Mouse (Mus musculus): ENCODE data around the gene Ftl1. TPM values are rescaled to one million over a fixed set of nuclear protein-coding genes. Genes with fewer than 3 reads are reported as not detected.
A peak's percentile ranks its signal among the peaks of the same experiment; 100 is the strongest.

Ftl1 gene
- total and polyA plus RNA-seq, 3 experiments, result 1,416 to 2,290 TPM; not detected in 1

DNA sequence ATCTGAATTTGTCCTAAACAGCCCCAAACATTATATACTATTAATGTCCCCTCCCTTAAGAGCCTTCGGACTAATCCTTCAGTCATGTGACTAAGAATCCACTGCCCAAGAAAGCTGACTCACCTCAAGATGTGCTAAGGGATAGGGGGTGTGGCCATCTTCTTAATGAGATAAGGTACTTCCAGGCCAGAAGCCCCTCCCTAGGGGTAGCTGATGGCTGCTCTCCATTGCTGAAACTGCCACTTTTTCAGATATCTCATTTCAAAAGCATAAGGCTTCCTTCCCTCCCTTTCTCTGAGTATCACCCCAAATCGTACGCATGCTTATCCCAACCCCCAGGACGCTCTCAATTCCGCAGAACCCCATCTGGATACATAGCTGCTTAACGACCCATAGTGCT lies 48.9 kb upstream of the Ftl1 start (continued):
- TF ChIP-seq KAT2A (conservative IDR thresholded peaks at IDR 0.05; ENCODE audit: low read depth, low read length), result 0 out of 2 replicates have a peak, but pooled peaks have one; percentile 30
- TF ChIP-seq UBTF (IDR thresholded peaks at IDR 0.05; ENCODE audit: borderline replicate concordance, insufficient read depth, low read depth, low read length), result no peak

DNA sequence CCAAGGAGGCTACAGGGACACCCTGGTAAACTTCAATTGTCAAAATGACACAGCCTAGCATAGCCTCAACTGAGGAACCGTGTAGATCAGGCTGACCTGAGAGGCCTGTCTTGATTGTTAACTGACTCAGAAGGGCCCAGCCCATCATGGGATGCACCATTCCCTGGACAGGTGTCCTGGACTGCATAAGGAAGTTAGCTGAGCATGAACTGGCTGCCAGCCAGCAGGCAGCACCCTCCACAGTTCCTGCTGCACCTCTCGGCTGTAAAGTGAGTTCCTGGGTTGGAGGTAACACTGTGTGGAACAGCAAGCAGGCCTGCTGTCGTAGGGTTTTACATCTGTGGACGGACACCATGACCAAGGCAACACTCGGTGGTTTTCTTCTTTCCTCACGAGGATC lies 47.9 kb upstream of the Ftl1 start:
- Histone ChIP-seq H3K27ac (ENCODE audit: control insufficient read depth, low read depth, low read length) (peak overlapping the region; percentile 95), H3K9me3 (replicated peaks; ENCODE audit: insufficient read depth, low read length) (no peaks in the 10 kb centered on the region), H3K9ac (ENCODE audit: control insufficient read depth, low read depth, low read length, poor library complexity, severe bottlenecking) (no peak overlapping the region; the same call in 1 of the 2 replicates), H3K79me2 (ENCODE audit: control insufficient read depth, insufficient read depth, low read length, poor library complexity) (peaks cover 26% of the 10 kb centered on the region), H3K4me3 (ENCODE audit: control insufficient read depth in 1 of 2, insufficient read depth in 1 of 2, low read depth in 2 of 2, low read length in 2 of 2) (no peak overlapping the region), H3K4me1 (ENCODE audit: control insufficient read depth in 1 of 2, insufficient read depth in 2 of 2, low read length in 2 of 2) (peaks cover 7 to 10% of the 10 kb centered on the region in 2 experiments), H3K27me3 (ENCODE audit: control insufficient read depth in 1 of 2, insufficient read depth in 2 of 2, low read length in 2 of 2) (no peaks in the 10 kb centered on the region), H3K36me3 (ENCODE audit: control insufficient read depth in 1 of 2, insufficient read depth in 2 of 2, low read length in 2 of 2) (peaks cover 8 to 16% of the 10 kb centered on the region in 2 experiments)
- peak; percentile 55 for DNase-seq (ENCODE audit: low read depth, low spot score)
- TF ChIP-seq JUND (IDR thresholded peaks at IDR 0.05; ENCODE audit: low read depth, low read length) (no peak), SIN3A (IDR thresholded peaks at IDR 0.05; ENCODE audit: low read length) (no peak), ZKSCAN1 (IDR thresholded peaks at IDR 0.05; ENCODE audit: low read depth, low read length) (no peak), POLR2A (IDR thresholded peaks at IDR 0.05; ENCODE audit: control insufficient read depth in 1 of 2, insufficient read depth in 1 of 2, low read depth in 1 of 2, low read length in 2 of 2, poor library complexity in 1 of 2) (no peak), GATA1 (IDR thresholded peaks at IDR 0.05; ENCODE audit: low read depth, low read length) (no peak), ZMIZ1 (IDR thresholded peaks at IDR 0.05; ENCODE audit: low read depth, low read length) (no peak)

- H3K9ac ChIP-seq (ENCODE audit: control insufficient read depth, low read depth, low read length, poor library complexity, severe bottlenecking), result no peak overlapping the region
- H3K27me3 ChIP-seq (ENCODE audit: control insufficient read depth in 1 of 2, insufficient read depth in 2 of 2, low read length in 2 of 2), result no peaks in the 10 kb centered on the region
- H3K79me2 ChIP-seq (ENCODE audit: control insufficient read depth, insufficient read depth, low read length, poor library complexity), result no peaks in the 10 kb centered on the region
- H3K36me3 ChIP-seq (ENCODE audit: control insufficient read depth in 1 of 2, insufficient read depth in 2 of 2, low read length in 2 of 2), result peaks cover 0 to 2% of the 10 kb centered on the region in 2 experiments; a peak in 2 of 4 replicates
- no peaks in the 10 kb centered on the region for H3K9me3 ChIP-seq (replicated peaks; ENCODE audit: insufficient read depth, low read length)
- H3K4me1 ChIP-seq (ENCODE audit: control insufficient read depth in 1 of 2, insufficient read depth in 2 of 2, low read length in 2 of 2), result no peaks in the 10 kb centered on the region
- H3K27ac ChIP-seq (ENCODE audit: control insufficient read depth, low read depth, low read length), result no peak overlapping the region
- no peak for TF ChIP-seq MAX (IDR thresholded peaks at IDR 0.05; ENCODE audit: low read length)
- TF ChIP-seq HCFC1 (IDR thresholded peaks at IDR 0.05; ENCODE audit: low read depth, low read length), result peak; percentile 74
- TF ChIP-seq E2F4 (IDR thresholded peaks at IDR 0.05; ENCODE audit: borderline replicate concordance, low read depth, low read length), result no peak
- no peak for TF ChIP-seq ELF1 (IDR thresholded peaks at IDR 0.05; ENCODE audit: low read depth, low read length)
- no peak overlapping the region for H3K4me3 ChIP-seq (ENCODE audit: control insufficient read depth in 1 of 2, insufficient read depth in 1 of 2, low read depth in 2 of 2, low read length in 2 of 2)
- DNase-seq (ENCODE audit: low read depth, low spot score), result no peak
Observed at GRCm38 (mm10) chr7:45498427-45498826, 38.7 kb upstream of the Ftl1 start.

DNA sequence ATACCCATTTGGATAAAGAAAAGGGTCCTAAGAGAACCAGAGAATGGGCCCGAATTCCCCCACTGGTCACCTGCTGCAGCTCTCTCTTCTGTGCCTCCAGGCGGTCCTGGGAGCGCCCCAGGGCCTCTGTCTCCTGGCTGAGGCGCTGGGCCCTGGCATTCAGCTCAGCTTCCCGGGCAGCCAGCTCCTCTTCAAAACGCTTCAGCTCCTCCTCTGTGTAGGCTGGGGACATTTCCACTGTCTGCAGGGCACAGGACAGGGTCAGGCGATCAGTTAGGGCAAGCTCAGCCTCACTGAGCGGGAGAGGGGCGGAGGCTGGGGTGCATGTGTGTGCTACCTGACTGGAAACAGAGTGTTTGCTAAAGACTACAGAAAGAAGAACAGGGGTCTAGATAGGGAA lies 34.9 kb upstream of the Ftl1 start:
- TF ChIP-seq TBP (IDR thresholded peaks at IDR 0.05; ENCODE audit: low read depth, low read length), result no peak
- no peak for TF ChIP-seq GABPA (IDR thresholded peaks at IDR 0.05; ENCODE audit: low read depth, low read length)
- no peak for TF ChIP-seq NELFE (IDR thresholded peaks at IDR 0.05; ENCODE audit: low read depth, low read length)
- no peak for TF ChIP-seq E2F4 (IDR thresholded peaks at IDR 0.05; ENCODE audit: borderline replicate concordance, low read depth, low read length)
- no peak for DNase-seq (ENCODE audit: low read depth, low spot score)
- H3K79me2 ChIP-seq (ENCODE audit: control insufficient read depth, insufficient read depth, low read length, poor library complexity), result no peaks in the 10 kb centered on the region
- H3K9ac ChIP-seq (ENCODE audit: control insufficient read depth, low read depth, low read length, poor library complexity, severe bottlenecking), result no peak overlapping the region
- peaks cover 2 to 14% of the 10 kb centered on the region in 2 experiments for H3K36me3 ChIP-seq (ENCODE audit: control insufficient read depth in 1 of 2, insufficient read depth in 2 of 2, low read length in 2 of 2)
- peaks cover 8 to 14% of the 10 kb centered on the region in 2 experiments for H3K4me1 ChIP-seq (ENCODE audit: control insufficient read depth in 1 of 2, insufficient read depth in 2 of 2, low read length in 2 of 2)
- no peak overlapping the region for H3K4me3 ChIP-seq (ENCODE audit: control insufficient read depth in 1 of 2, insufficient read depth in 1 of 2, low read depth in 2 of 2, low read length in 2 of 2)
- no peak overlapping the region for H3K27ac ChIP-seq (ENCODE audit: control insufficient read depth, low read depth, low read length)
- H3K27me3 ChIP-seq (ENCODE audit: control insufficient read depth in 1 of 2, insufficient read depth in 2 of 2, low read length in 2 of 2), result no peaks in the 10 kb centered on the region
- no peaks in the 10 kb centered on the region for H3K9me3 ChIP-seq (replicated peaks; ENCODE audit: insufficient read depth, low read length)
